Mouse (Mus musculus) CH12.LX (cell line): ENCODE data around the gene BC030867. TPM values are rescaled to one million over a fixed set of nuclear protein-coding genes. Genes with fewer than 3 reads are reported as not detected.

Experiments used
- DNase-seq: peaks from one replicate; pipeline ENCODE4 v3.0.0-alpha.2; 2013; ENCODE audit errors: extremely low read depth
- H3K27ac ChIP-seq: 2 replicates; pipeline ENCODE4 v1.5.1; 2012; ENCODE audit warnings: low read depth, mild to moderate bottlenecking, control low read depth, moderate library complexity; ENCODE audit not compliant: insufficient read depth
- H3K27me3 ChIP-seq: replicated peaks from 2 replicates; pipeline ENCODE3; 2012; ENCODE audit warnings: inconsistent platforms
- H3K36me3 ChIP-seq, 2 experiments: replicated peaks in 1 of 2; 2 replicates each; pipeline versions ENCODE3 to v1.6.1; 2012; ENCODE audit warnings: inconsistent platforms in 1 of 2, low read length in 1 of 2, mild to moderate bottlenecking in 1 of 2, mixed read lengths in 1 of 2, moderate library complexity in 1 of 2; ENCODE audit not compliant: control insufficient read depth in 1 of 2, insufficient read depth in 1 of 2
- H3K4me1 ChIP-seq, 2 experiments: 2 replicates each; pipeline ENCODE4 v1.6.1; 2012; ENCODE audit warnings: inconsistent platforms in 1 of 2, moderate library complexity in 1 of 2; ENCODE audit not compliant: insufficient read depth in 2 of 2, control insufficient read depth in 1 of 2
- H3K4me2 ChIP-seq: 2 replicates; pipeline ENCODE4 v1.6.1; 2012; ENCODE audit warnings: low read depth, mild to moderate bottlenecking, control low read depth; ENCODE audit not compliant: poor library complexity, insufficient read depth, severe bottlenecking
- H3K4me3 ChIP-seq, 3 experiments: fragments of 150-350 bp in 1 of 3; sonication (generic) in 1 of 3; replicated peaks in 1 of 3; 2 replicates each; pipeline versions ENCODE3 to v1.5.1; 2011 to 2012; ENCODE audit warnings: low read depth in 2 of 3, low read length in 2 of 3, mild to moderate bottlenecking in 2 of 3, moderate library complexity in 2 of 3, control low read depth in 1 of 3, improper control_type of control experiment in 1 of 3, inconsistent platforms in 1 of 3, mixed read lengths in 1 of 3; ENCODE audit not compliant: poor library complexity in 1 of 3
- H3K79me2 ChIP-seq: replicated peaks from 2 replicates; pipeline ENCODE4 v1.6.1; 2012; ENCODE audit warnings: mild to moderate bottlenecking, moderate library complexity; ENCODE audit not compliant: control insufficient read depth, poor library complexity, insufficient read depth, severe bottlenecking; ENCODE audit errors: extremely low read depth
- H3K9ac ChIP-seq: 2 replicates; pipeline ENCODE4 v1.6.1; 2012; ENCODE audit warnings: low read depth, mild to moderate bottlenecking, control low read depth, moderate library complexity; ENCODE audit not compliant: insufficient read depth
- H3K9me3 ChIP-seq: replicated peaks from 2 replicates; pipeline ENCODE3; 2012; ENCODE audit warnings: low read length, inconsistent platforms, mixed read lengths
- CHD2 ChIP-seq: IDR thresholded peaks from 2 replicates; pipeline ENCODE4 v1.6.1; 2011; ENCODE audit warnings: low read length, improper control_type of control experiment
- CTCF ChIP-seq, 2 experiments: IDR thresholded peaks in 1 of 2; conservative IDR thresholded peaks in 1 of 2; 2 replicates each; pipeline ENCODE4 v1.5.1; 2011 to 2012; ENCODE audit warnings: low read depth in 2 of 2, low read length in 2 of 2, improper control_type of control experiment in 1 of 2, inconsistent platforms in 1 of 2, mild to moderate bottlenecking in 1 of 2, moderate library complexity in 1 of 2
- E2F4 ChIP-seq: IDR thresholded peaks from 2 replicates; pipeline ENCODE4 v1.6.1; 2011; ENCODE audit warnings: low read depth, low read length, improper control_type of control experiment; ENCODE audit not compliant: insufficient replicate concordance
- ELF1 ChIP-seq: IDR thresholded peaks from 2 replicates; pipeline ENCODE4 v1.6.1; 2014; ENCODE audit warnings: low read depth, mild to moderate bottlenecking, inconsistent platforms, low read length, improper control_type of control experiment
- HCFC1 ChIP-seq: IDR thresholded peaks from 2 replicates; pipeline ENCODE4 v1.6.1; 2012; ENCODE audit warnings: low read depth, mild to moderate bottlenecking, inconsistent platforms, low read length, improper control_type of control experiment
- JUN ChIP-seq: IDR thresholded peaks from 2 replicates; pipeline ENCODE4 v1.6.1; 2011; ENCODE audit warnings: low read depth, mild to moderate bottlenecking, low read length, improper control_type of control experiment, moderate library complexity; ENCODE audit not compliant: insufficient read depth
- JUND ChIP-seq: conservative IDR thresholded peaks from 2 replicates; pipeline ENCODE4 v1.6.1; 2011; ENCODE audit warnings: low read depth, low read length, improper control_type of control experiment
- KAT2A ChIP-seq: IDR thresholded peaks from 2 replicates; pipeline ENCODE4 v1.6.1; 2012; ENCODE audit warnings: low read length, improper control_type of control experiment, inconsistent platforms; ENCODE audit not compliant: insufficient replicate concordance
- MAX ChIP-seq: IDR thresholded peaks from 2 replicates; pipeline ENCODE4 v1.6.1; 2011; ENCODE audit warnings: low read length, improper control_type of control experiment
- MAZ ChIP-seq: IDR thresholded peaks from 2 replicates; pipeline ENCODE4 v1.6.1; 2012; ENCODE audit warnings: low read depth, mild to moderate bottlenecking, inconsistent platforms, low read length, improper control_type of control experiment, moderate library complexity
- MXI1 ChIP-seq: IDR thresholded peaks from 2 replicates; pipeline ENCODE4 v1.6.1; 2011; ENCODE audit warnings: mild to moderate bottlenecking, low read depth, low read length, improper control_type of control experiment
- MYC ChIP-seq: IDR thresholded peaks from 2 replicates; pipeline ENCODE4 v1.6.1; 2011; ENCODE audit warnings: low read depth, mild to moderate bottlenecking, improper control_type of control experiment, low read length
- NELFE ChIP-seq: IDR thresholded peaks from 2 replicates; pipeline ENCODE4 v1.6.1; 2011; ENCODE audit warnings: low read depth, low read length, improper control_type of control experiment
- NRF1 ChIP-seq: IDR thresholded peaks from 2 replicates; pipeline ENCODE4 v1.6.1; 2014; ENCODE audit warnings: low read depth, mild to moderate bottlenecking, inconsistent platforms, low read length, improper control_type of control experiment, moderate library complexity
- PAX5 ChIP-seq: IDR thresholded peaks from 2 replicates; pipeline ENCODE4 v1.6.1; 2012; ENCODE audit warnings: low read length, inconsistent platforms, mixed read lengths
- POLR2A ChIP-seq: IDR thresholded peaks from 2 replicates; pipeline ENCODE4 v1.6.1; 2011; ENCODE audit warnings: low read depth, mild to moderate bottlenecking, improper control_type of control experiment, low read length
- POLR2AphosphoS2 ChIP-seq: IDR thresholded peaks from 2 replicates; pipeline ENCODE4 v1.6.1; 2011; ENCODE audit warnings: low read depth, low read length, improper control_type of control experiment
- TBP ChIP-seq: conservative IDR thresholded peaks from 2 replicates; pipeline ENCODE4 v1.6.1; 2011; ENCODE audit warnings: low read depth, low read length, improper control_type of control experiment
- UBTF ChIP-seq: IDR thresholded peaks from 2 replicates; pipeline ENCODE4 v1.6.1; 2012; ENCODE audit warnings: low read depth, mild to moderate bottlenecking, inconsistent platforms, low read length, improper control_type of control experiment, moderate library complexity
- USF2 ChIP-seq: conservative IDR thresholded peaks from 2 replicates; pipeline ENCODE4 v1.6.1; 2011; ENCODE audit warnings: low read depth, low read length, improper control_type of control experiment
- ZC3H11A ChIP-seq: IDR thresholded peaks from 2 replicates; pipeline ENCODE4 v1.6.1; 2012; ENCODE audit warnings: low read depth, mild to moderate bottlenecking, inconsistent platforms, low read length, improper control_type of control experiment
- ZKSCAN1 ChIP-seq: IDR thresholded peaks from 2 replicates; pipeline ENCODE4 v1.6.1; 2012; ENCODE audit warnings: low read depth, inconsistent platforms, low read length, improper control_type of control experiment, borderline replicate concordance
- dilution Hi-C: fragments of 300-500 bp; cut with MboI; formaldehyde crosslinking; loops from 2 replicates; pipeline ENCODE4 v1.14.3; 2020; ENCODE audit warnings: low sequenced_read_pairs; ENCODE audit not compliant: extremely low pct_unique_long_range_greater_than_20kb, extremely low pct_ligation_motif_present
- in situ Hi-C: fragments of 300-500 bp; cut with MboI; formaldehyde crosslinking; loops from 3 replicates; pipeline ENCODE4 v1.14.3; 2019; ENCODE audit warnings: low sequenced_read_pairs, low pct_ligation_motif_present, low pct_unique_long_range_greater_than_20kb, mixed read lengths
- polyA plus RNA-seq: library from polyadenylated mRNA; unstranded; fragments of >175 nt; gene quantifications from 2 replicates; pipeline ENCODE4 v1.2.1, GENCODE M21; 2012; ENCODE audit warnings: low read depth; ENCODE audit not compliant: insufficient read length
- total RNA-seq, 2 experiments: library from RNA; depleted of rRNA; stranded (reverse); fragments of 300-350 nt in 1 of 2; fragments of >200 nt in 1 of 2; gene quantifications; 2 replicates each; pipeline ENCODE4 v1.2.3; 2012 to 2014

BC030867 gene
- total and polyA plus RNA-seq, 3 experiments: 11.4 to 34.0 (median 26.2) TPM

- H3K27me3 ChIP-seq: no peaks in the 10 kb centered on the region
- no peaks in the 10 kb centered on the region for H3K79me2 ChIP-seq
- H3K9me3 ChIP-seq: no peaks in the 10 kb centered on the region
- H3K4me3 ChIP-seq: no peak overlapping the region
- in situ Hi-C loops: no loop called here
- no peak for DNase-seq
- H3K4me2 ChIP-seq: no peak overlapping the region
- peaks cover 0 to 12% of the 10 kb centered on the region in 2 experiments; a peak in 2 of 4 replicates for H3K4me1 ChIP-seq
- dilution Hi-C loops: no loop called here
- no peak overlapping the region for H3K9ac ChIP-seq
- H3K36me3 ChIP-seq: peaks cover 50 to 75% of the 10 kb centered on the region in 2 experiments
- no peak for TF ChIP-seq HCFC1
- TF ChIP-seq ZKSCAN1: no peak
- no peak for TF ChIP-seq MXI1
- no peak for TF ChIP-seq CTCF (conservative IDR thresholded peaks at IDR 0.05 in 1 of 2, IDR thresholded peaks at IDR 0.05 in 1 of 2; ENCODE audit: low read depth in 2 of 2, low read length in 2 of 2)
- no peak for TF ChIP-seq JUND
- TF ChIP-seq POLR2A: no peak
- no peak for TF ChIP-seq TBP
- TF ChIP-seq KAT2A: no peak
- TF ChIP-seq MAZ: no peak
- no peak for TF ChIP-seq ELF1
- TF ChIP-seq NELFE: no peak
- no peak for TF ChIP-seq MYC
- TF ChIP-seq NRF1: no peak
- no peak for TF ChIP-seq E2F4
- no peak overlapping the region for H3K27ac ChIP-seq
These were observed 14.5 kb downstream of the BC030867 start for GRCm38 (mm10) chr11:102263211-102263610.

GRCm38 (mm10) chr11:102265816-102266215, 17.1 kb downstream of the BC030867 start:
- Histone ChIP-seq H3K9ac (no peak overlapping the region), H3K79me2 (no peaks in the 10 kb centered on the region), H3K4me1 (peaks cover 0 to 15% of the 10 kb centered on the region in 2 experiments; a peak in 2 of 4 replicates), H3K27me3 (peaks cover under 1% of the 10 kb centered on the region), H3K4me2 (no peak overlapping the region), H3K4me3 (no peak overlapping the region), H3K9me3 (no peaks in the 10 kb centered on the region), H3K36me3 (peaks cover 32 to 52% of the 10 kb centered on the region in 2 experiments), H3K27ac (no peak overlapping the region)
- no peak for DNase-seq
- in situ Hi-C loops (no loop called here), dilution Hi-C loops (no loop called here)
- no peak for TF ChIP-seq NRF1
- TF ChIP-seq PAX5: no peak
- no peak for TF ChIP-seq MAX
- no peak for TF ChIP-seq UBTF
- no peak for TF ChIP-seq USF2
- TF ChIP-seq CHD2: no peak
- TF ChIP-seq JUN: no peak
- no peak for TF ChIP-seq ZC3H11A
- no peak for TF ChIP-seq POLR2AphosphoS2
